Mouse (Mus musculus) urinary bladder, postnatal 36 days (tissue): Measurements from ENCODE around the gene Irak2.
"Not testable (repeated sequence)": the region's sequence is repeated elsewhere in the genome, so short reads cannot be mapped to it uniquely, and the experiment has no call there.

ENCODE experiments used
- DNase-seq, 2 experiments: peaks; one replicate each; pipeline ENCODE4 v3.0.0; 2022; ENCODE audit warnings: low spot score in 2 of 2, mixed read lengths in 1 of 2

The Irak2 gene

GRCm38 (mm10) chr6:113696582-113697221 is 58.4 kb downstream of the Irak2 start, which contains the start of gene Tatdn2:
Gene Tatdn2, plus strand, starts transcription at chr6:113697050.
- DNase-seq = peak; percentile 92 to 97

- no peak for DNase-seq
Observed at GRCm38 (mm10) chr6:113697222-113698205, 59.2 kb downstream of the Irak2 start.

- no peak for DNase-seq
Observed at GRCm38 (mm10) chr6:113712718-113713117, 74.5 kb downstream of the Irak2 start.

GRCm38 (mm10) chr6:113713389-113713788 is 75.1 kb downstream of the Irak2 start:
- not testable (repeated sequence) for DNase-seq

GRCm38 (mm10) chr6:113714276-113714675 is 76.0 kb downstream of the Irak2 start:
- no peak for DNase-seq

- DNase-seq = no peak
Observed at GRCm38 (mm10) chr6:113714797-113715196, 76.5 kb downstream of the Irak2 start.

GRCm38 (mm10) chr6:113717541-113717940 is 79.3 kb downstream of the Irak2 start:
- DNase-seq = no peak

- DNase-seq = no peak
Observed at GRCm38 (mm10) chr6:113719878-113720277, 81.6 kb downstream of the Irak2 start, which contains the start of gene Ghrl. Gene Ghrl, minus strand, starts transcription at chr6:113719880.

GRCm38 (mm10) chr6:113721061-113721460 is 82.8 kb downstream of the Irak2 start:
- DNase-seq = no peak

GRCm38 (mm10) chr6:113728181-113728580 is 89.9 kb downstream of the Irak2 start:
- no peak for DNase-seq

- DNase-seq = no peak
Observed at GRCm38 (mm10) chr6:113731296-113731695, 93.0 kb downstream of the Irak2 start.

- DNase-seq = no peak
Observed at GRCm38 (mm10) chr6:113737318-113738046, 99.2 kb downstream of the Irak2 start.

- DNase-seq = peak; percentile 78 to 83
Observed at GRCm38 (mm10) chr6:113740236-113741217, 102.3 kb downstream of the Irak2 start, which contains the start of gene Sec13. Gene Sec13, minus strand, starts transcription at chr6:113740743.

GRCm38 (mm10) chr6:113741425-113741824 is 103.2 kb downstream of the Irak2 start:
- no peak for DNase-seq

GRCm38 (mm10) chr6:113742321-113742720 is 104.1 kb downstream of the Irak2 start:
- no peak for DNase-seq

GRCm38 (mm10) chr6:113743111-113743510 is 104.8 kb downstream of the Irak2 start:
- no peak for DNase-seq
